Mouse (Mus musculus) E14TG2a.4 (cell line): ENCODE results near the gene Anapc1.

ENCODE experiments used
- CTCF ChIP-seq: conservative IDR thresholded peaks from 2 replicates; pipeline ENCODE4 v1.5.1; 2014; ENCODE audit warnings: low read length
- NANOG ChIP-seq: IDR thresholded peaks from 2 replicates; pipeline ENCODE4 v1.6.1; 2014; ENCODE audit warnings: borderline replicate concordance, low read length, mixed read lengths
- POU5F1 ChIP-seq: IDR thresholded peaks from 2 replicates; pipeline ENCODE4 v1.6.1; 2014; ENCODE audit warnings: low read length, borderline replicate concordance

GRCm38 (mm10) chr2:128722106-128722710 is 35.0 kb upstream of the Anapc1 start:
- TF ChIP-seq POU5F1 (no peak), CTCF (no peak), NANOG (no peak)
